Mouse (Mus musculus) midbrain, postnatal 0 days (tissue): ENCODE data around the gene Phactr1. TPM values are rescaled to one million over a fixed set of nuclear protein-coding genes. Genes with fewer than 3 reads are reported as not detected.

Experiments
- ATAC-seq: fragments of 200-750 bp; cut with Nextera tagmentation; 2 replicates; pipeline ENCODE4 v1.8.0; 2017; ENCODE audit warnings: moderate number of reproducible peaks, mild to moderate bottlenecking, moderate TSS enrichment, moderate library complexity; ENCODE audit not compliant: low FRiP score
- DNase-seq: peaks from one replicate; pipeline ENCODE4 v3.0.0-alpha.2; 2015; ENCODE audit warnings: low spot score
- H3K27ac ChIP-seq: fragments of 300-500 bp; sonication (generic); 2 replicates; pipeline ENCODE4 v1.5.1; 2014; ENCODE audit warnings: low read depth, mild to moderate bottlenecking, low read length, mixed read lengths
- H3K27me3 ChIP-seq: fragments of 300-500 bp; sonication (generic); 2 replicates; pipeline ENCODE4 v1.6.1; 2014; ENCODE audit warnings: low read length, control low read depth, mixed read lengths; ENCODE audit not compliant: insufficient read depth
- H3K36me3 ChIP-seq: fragments of 300-500 bp; sonication (generic); 2 replicates; pipeline ENCODE4 v1.6.1; 2014; ENCODE audit warnings: low read length, control low read depth, mixed read lengths; ENCODE audit not compliant: insufficient read depth
- H3K4me1 ChIP-seq: fragments of 300-500 bp; sonication (generic); 2 replicates; pipeline ENCODE4 v1.6.1; 2014; ENCODE audit warnings: mild to moderate bottlenecking, control low read depth, antibody characterized with exemption, low read length, mixed read lengths; ENCODE audit not compliant: insufficient read depth
- H3K4me2 ChIP-seq: fragments of 300-500 bp; sonication (generic); 2 replicates; pipeline ENCODE4 v1.6.1; 2014; ENCODE audit warnings: low read depth, mild to moderate bottlenecking, low read length, mixed read lengths; ENCODE audit not compliant: poor library complexity, severe bottlenecking
- H3K4me3 ChIP-seq: fragments of 300-500 bp; sonication (generic); 2 replicates; pipeline ENCODE4 v1.5.1; 2014; ENCODE audit warnings: low read depth, mild to moderate bottlenecking, low read length, moderate library complexity
- H3K9ac ChIP-seq: fragments of 300-500 bp; sonication (generic); replicated peaks from 2 replicates; pipeline ENCODE4 v1.6.1; 2014; ENCODE audit warnings: mild to moderate bottlenecking, low read length, moderate library complexity, mixed read lengths; ENCODE audit not compliant: poor library complexity, severe bottlenecking
- H3K9me3 ChIP-seq: fragments of 300-500 bp; sonication (generic); 2 replicates; pipeline ENCODE4 v1.6.1; 2016; ENCODE audit warnings: low read length, control low read depth
- CTCF ChIP-seq: IDR thresholded peaks from 2 replicates; pipeline ENCODE4 v1.5.1; 2016; ENCODE audit warnings: antibody characterized with exemption, mild to moderate bottlenecking
- WGBS: fragments of 180-500 bp; shearing (Covaris S2); extraction: QIAGEN DNeasy Blood & Tissue Kit; methylation state at CpG from one replicate; pipeline ENCODE4 v1.1.7; 2014; 5-methylcytosine and 5-hydroxymethylcytosine counted together
- polyA plus RNA-seq: library from polyadenylated mRNA; unstranded; fragments of >200 nt; fragmentation: Nextera tagmentation; extraction: Ambion mirVana; gene quantifications from 2 replicates; pipeline ENCODE4 v1.2.1, GENCODE M21; 2015
- total RNA-seq: library from RNA; depleted of rRNA; stranded (reverse); fragments of >200 nt; gene quantifications from 2 replicates; pipeline ENCODE4 v1.2.3, GENCODE M21; 2014

Phactr1 gene
- total and polyA plus RNA-seq, 2 experiments from 2014 or later = 53.9 to 73.7 TPM

DNA sequence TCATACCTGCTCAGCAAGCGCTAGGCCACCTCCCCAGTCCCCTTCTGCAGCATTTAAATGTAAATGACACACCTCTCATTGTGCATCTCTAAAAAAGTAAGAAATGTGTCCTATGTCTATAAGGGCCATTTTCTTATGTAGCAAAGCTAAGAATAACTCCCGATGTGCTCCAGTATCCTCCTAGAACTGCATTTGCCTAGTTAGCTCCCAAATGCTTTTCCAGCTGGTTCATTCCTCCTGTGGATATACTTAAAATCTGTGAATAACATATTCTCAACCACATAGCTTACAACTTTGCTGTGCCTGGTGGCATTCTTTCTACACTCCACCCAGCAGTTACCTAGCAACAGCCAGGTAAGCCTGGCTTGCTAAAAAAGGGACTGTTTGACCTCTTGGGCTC lies 349.8 kb downstream of the Phactr1 start:
- 92% methylated on average over 2 of the region's 2 CpGs for WGBS
- DNase-seq = no peak

DNA sequence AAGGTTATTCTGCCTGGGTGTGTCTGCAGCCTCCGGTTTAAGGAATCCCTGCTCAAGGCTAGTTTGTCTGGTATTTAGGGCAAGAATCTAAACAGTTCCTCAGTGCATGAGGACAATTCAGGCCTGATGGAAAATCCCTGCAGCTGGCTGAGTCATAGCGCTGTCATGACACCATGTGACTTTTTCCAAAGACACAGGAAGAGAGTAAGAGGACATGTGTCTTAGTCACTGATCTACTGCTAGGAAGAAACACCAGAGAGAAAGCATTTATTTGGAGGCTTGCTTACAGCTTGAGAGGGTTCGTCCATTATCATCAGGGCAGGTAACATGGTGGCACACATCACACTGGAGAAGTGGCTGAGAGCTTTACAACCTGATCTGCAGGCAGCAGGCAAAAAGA lies 352.0 kb downstream of the Phactr1 start:
- no peak for TF ChIP-seq CTCF
- no peak for ATAC-seq
- DNase-seq = no peak
- Histone ChIP-seq H3K9me3 (no peaks in the 10 kb centered on the region), H3K27ac (no peak overlapping the region), H3K4me2 (no peak overlapping the region), H3K36me3 (no peaks in the 10 kb centered on the region), H3K4me3 (no peak overlapping the region), H3K4me1 (no peaks in the 10 kb centered on the region), H3K27me3 (no peaks in the 10 kb centered on the region), H3K9ac (no peak overlapping the region)
- 95% methylated on average over 3 of the region's 3 CpGs for WGBS

More for the DNA sequence above, 349.8 kb downstream of the Phactr1 start:
- Histone ChIP-seq H3K4me1 (no peaks in the 10 kb centered on the region), H3K9me3 (no peaks in the 10 kb centered on the region), H3K36me3 (no peaks in the 10 kb centered on the region), H3K4me3 (no peak overlapping the region), H3K4me2 (no peak overlapping the region), H3K27ac (no peak overlapping the region), H3K9ac (no peak overlapping the region), H3K27me3 (no peaks in the 10 kb centered on the region)
- ATAC-seq = no peak
- TF ChIP-seq CTCF = no peak

DNA sequence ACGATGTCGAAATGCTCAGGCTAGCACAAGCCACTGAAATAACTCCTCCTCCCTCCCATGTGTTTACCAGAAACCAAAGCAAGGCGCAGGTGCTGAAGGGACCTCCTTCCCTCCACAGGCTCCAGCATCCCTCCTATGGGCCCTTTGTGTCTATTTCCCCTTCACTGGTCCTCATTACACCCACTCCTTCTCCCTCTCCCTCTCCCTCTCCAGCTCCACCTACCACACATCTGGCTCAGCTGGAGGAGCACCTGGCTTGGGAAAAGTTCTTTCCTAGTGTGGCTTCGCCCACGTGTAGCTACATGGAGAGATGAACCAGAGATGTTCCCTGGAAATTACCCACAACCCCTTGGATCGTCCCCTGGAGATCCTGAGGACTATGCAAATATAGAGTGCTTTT lies 356.1 kb downstream of the Phactr1 start:
- Histone ChIP-seq H3K9ac (no peak overlapping the region), H3K27ac (no peak overlapping the region), H3K27me3 (no peaks in the 10 kb centered on the region), H3K4me2 (no peak overlapping the region), H3K36me3 (no peaks in the 10 kb centered on the region), H3K4me1 (no peaks in the 10 kb centered on the region), H3K4me3 (no peak overlapping the region), H3K9me3 (no peaks in the 10 kb centered on the region)
- TF ChIP-seq CTCF = no peak
- WGBS = 77% methylated on average over 6 of the region's 6 CpGs
- DNase-seq (no peak), ATAC-seq (no peak)

DNA sequence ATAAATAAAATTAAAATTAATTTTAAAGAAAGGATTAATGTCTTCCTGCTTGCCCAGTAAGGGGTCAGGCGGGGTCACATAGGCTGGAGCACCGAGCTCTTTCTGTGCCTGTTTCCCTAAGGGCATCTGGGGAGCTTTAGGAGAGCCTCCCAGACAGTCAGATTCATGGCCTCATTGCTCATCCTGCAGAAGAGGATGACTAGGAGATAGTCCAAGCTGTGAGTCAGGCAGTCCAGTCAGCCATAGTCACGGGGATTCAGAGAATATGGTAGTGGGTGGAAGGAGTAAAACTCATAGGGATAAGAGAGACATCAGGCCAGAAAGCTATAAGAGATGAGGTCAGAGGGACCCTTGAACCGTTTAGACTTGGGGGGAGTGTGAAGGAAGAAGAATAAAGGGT lies 362.3 kb downstream of the Phactr1 start:
- Histone ChIP-seq H3K9ac (no peak overlapping the region), H3K27ac (no peak overlapping the region), H3K4me2 (no peak overlapping the region), H3K4me3 (no peak overlapping the region), H3K4me1 (no peaks in the 10 kb centered on the region), H3K9me3 (no peaks in the 10 kb centered on the region), H3K36me3 (no peaks in the 10 kb centered on the region), H3K27me3 (no peaks in the 10 kb centered on the region)
- ATAC-seq (no peak), DNase-seq (no peak)
- 80% methylated on average over 4 of the region's 4 CpGs for WGBS
- TF ChIP-seq CTCF = no peak

DNA sequence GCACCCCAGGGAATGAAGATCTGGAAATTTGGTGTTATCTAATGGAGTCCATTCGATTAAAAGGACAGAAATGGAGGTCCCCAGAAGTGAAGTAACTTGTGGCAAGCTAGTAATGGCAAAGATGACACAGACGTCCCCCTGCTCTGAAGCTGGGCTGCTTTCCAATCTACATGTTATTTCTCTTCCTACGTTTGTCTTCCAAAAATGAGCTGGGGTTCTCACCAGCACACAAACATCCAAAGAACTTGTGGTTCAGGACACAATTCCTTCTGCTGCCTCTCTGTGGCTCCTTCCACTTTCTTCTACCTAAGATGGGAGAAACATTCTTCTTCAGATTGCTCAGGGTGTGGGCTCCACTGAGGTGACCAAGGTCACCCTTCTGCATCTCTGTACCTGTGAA lies 368.1 kb downstream of the Phactr1 start:
- ATAC-seq (no peak), DNase-seq (no peak)
- Histone ChIP-seq H3K27ac (no peak overlapping the region), H3K36me3 (no peaks in the 10 kb centered on the region), H3K4me3 (no peak overlapping the region), H3K27me3 (no peaks in the 10 kb centered on the region), H3K9ac (no peak overlapping the region), H3K4me2 (no peak overlapping the region), H3K9me3 (no peaks in the 10 kb centered on the region), H3K4me1 (no peaks in the 10 kb centered on the region)
- TF ChIP-seq CTCF = no peak
- 79% methylated on average over 3 of the region's 3 CpGs for WGBS

DNA sequence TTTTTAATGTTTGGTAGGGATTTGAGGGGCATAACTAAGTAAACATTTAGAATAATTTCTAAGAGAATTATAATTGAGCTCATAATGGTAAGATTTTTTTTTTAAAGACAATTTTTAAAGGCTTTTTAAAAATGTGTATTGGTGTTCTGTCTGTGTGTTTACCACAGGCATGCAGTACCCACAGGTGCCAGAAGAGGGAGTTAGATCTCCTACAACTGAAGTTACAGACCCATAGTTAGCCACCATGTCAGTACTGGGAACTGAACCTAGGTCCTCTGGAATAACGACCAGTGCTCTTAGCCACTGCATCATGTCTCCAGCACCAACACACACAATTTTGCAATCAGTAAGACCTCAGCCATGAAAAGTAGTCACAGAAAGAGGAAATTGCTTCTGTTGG lies 372.8 kb downstream of the Phactr1 start:
- no peak for ATAC-seq
- peak; percentile 26; the same call in 1 of the 2 replicates for TF ChIP-seq CTCF
- Histone ChIP-seq H3K4me2 (no peak overlapping the region), H3K9me3 (no peaks in the 10 kb centered on the region), H3K27me3 (no peaks in the 10 kb centered on the region), H3K4me3 (no peak overlapping the region), H3K27ac (no peak overlapping the region), H3K4me1 (no peaks in the 10 kb centered on the region), H3K36me3 (no peaks in the 10 kb centered on the region), H3K9ac (no peak overlapping the region)
- no peak for DNase-seq
- 97% methylated on average over 1 of the region's 1 CpGs for WGBS
